Mouse (Mus musculus) regulatory T cell (primary cell): ENCODE results near the gene Gm49396.

Source experiments
- in situ Hi-C: fragments of 300-600 bp; cut with MboI, MseI; formaldehyde crosslinking; loops from one replicate; pipeline ENCODE4 v1.15.1; 2025; ENCODE audit warnings: high pct_unique_total_duplicates

The Gm49396 gene

DNA sequence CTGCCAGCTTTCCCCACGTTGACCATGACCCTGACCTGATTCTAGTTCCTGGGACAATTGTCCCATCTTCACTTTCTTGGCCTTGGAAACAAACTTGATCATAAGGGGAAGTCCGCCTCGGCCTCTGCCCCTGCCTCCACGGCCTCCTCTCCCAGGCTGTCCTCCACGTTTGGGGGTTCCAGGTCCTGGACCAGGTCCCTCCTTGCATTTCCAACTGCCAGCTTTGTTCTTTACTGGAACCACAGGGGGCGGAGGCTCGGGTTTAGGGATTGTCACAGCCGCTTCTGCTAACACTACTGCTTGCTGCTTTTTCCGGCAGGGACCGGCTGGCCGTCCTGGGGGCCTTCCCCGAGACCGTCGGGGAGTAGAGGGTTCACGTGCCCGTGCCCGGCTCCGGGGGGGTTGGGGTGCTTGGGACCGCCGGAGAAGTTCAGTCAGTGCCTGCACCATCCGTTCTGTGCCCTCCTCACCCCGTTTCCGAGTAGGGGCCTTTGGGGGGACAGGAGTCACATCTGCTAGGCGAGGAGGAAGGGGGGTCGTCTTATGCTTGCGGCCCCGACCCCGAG is 23.4 kb downstream of the Gm49396 start:
- in situ Hi-C loops: no loop called here

DNA sequence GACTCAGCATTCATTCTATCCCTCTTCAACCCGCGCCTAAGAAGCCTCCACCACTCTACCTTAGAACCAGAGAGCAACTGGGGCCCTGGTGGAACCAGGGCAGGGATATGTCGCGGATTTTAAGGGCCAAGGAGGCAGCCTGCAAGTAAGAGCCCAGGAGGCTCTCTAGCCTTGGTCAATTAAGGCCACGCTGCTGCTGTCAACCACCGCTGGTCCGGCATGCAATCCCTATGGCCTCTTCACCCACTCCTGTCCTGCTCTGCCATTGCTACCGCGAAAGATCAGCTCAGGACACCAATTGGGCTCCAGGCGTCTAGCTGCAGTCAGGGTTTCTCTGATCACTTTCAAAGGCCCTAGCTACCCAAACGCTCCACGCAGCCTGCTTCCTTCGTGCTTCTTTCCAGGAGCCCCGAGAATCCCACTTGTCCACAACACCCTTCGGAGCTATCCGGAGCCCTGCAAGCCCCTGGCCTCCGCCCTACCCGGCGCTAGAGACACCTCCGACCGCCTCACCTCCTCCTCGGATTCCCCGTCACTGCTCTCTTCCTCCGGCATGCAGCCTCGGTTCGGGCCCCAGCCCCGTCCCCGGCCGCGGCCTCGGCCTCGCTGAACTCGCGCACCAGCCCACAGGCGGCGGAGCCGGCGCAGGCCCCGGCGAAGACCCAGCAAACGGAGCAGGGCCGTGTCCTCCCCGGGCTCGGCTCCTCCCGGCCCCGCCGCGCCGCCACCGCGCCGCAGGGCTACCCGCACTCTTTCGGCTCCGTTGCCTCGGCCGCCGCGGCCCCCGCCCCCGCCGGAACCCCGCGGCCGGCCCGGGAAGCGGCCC is 24.9 kb downstream of the Gm49396 start:
- in situ Hi-C loops: no loop called here

DNA sequence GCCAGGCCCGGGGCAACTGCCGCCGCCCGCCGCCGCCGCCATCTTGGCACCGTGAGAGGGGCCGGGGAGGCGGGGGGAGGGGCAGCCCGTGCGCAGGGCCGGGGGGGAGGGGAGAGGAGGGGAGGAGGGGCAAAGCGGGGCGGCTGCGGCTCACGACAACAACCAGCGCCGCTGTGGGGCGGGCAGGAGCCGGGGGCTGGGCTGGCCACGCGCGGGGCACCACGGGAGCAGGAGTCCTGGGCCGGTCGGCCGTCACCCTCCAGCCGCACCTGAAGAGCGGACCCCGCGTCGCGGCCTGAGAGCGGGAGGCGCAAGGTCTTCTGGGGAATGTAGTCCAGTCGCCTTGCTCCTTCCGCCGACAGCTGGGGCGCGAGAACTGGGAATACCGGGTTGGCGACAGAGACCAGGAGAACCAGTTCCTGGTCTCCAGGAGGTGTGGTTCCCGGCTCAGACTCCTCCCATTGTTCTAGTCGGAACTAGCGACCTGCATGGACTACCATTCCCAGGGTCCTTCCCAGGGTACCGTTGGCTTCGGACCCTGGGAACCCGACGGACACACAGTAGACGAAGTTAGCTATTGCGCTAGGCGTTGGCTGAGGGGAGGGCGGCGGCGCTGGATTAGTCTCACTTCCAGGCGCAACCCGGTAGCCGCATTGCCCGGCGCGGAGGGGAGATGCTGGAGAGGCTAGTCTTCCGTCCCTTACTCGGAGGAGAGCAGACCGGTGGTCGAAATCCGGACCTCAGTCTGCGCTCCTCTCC is 25.7 kb downstream of the Gm49396 start, which contains the start of gene Kmt2b:
Kmt2b (minus strand) TSS at position 51 of the 759 bp plus-strand sequence.
- in situ Hi-C loops: no loop called here

DNA sequence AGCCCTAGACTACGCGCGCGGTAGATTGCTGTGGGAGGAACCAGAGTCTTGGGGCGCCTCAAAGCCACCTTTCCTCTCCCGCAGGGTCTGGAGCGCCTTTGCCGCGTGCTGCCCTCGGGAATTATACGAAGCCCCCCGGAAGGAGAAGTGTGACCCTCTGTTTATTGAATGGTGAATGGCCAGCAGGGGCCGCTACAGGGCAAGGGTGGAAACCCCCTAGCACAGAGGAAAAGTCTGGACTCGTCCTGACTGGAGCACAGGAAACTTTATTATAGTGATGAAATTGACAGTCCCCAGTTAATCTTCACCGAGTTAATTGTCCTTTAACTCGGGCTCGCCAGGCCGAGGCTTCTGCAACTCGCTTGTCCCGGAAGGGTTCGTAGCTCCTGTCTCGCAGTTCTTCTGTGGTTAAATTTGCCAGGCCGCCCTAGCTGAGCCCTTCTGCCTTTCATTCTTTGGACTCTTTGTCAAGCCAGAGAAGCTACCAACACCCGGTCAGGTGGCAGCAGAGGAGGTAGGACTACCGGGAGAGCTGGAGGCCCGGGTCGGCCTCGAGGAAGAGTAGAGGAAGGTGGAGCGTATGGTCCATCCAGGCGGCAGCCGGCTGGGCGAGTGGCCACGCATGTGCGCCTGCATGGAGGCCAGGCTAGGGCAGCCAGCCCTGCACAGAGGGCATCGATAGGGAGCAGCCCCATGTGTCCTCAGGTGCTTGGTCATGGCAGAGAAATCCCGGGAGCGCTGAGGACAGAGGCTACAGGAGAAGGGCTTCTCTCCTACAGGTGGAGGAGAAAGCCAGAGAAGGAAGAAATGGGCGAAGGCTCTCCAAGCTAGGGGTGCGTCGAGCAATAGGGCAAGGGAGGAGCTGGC is 26.5 kb downstream of the Gm49396 start:
- in situ Hi-C loops: no loop called here

DNA sequence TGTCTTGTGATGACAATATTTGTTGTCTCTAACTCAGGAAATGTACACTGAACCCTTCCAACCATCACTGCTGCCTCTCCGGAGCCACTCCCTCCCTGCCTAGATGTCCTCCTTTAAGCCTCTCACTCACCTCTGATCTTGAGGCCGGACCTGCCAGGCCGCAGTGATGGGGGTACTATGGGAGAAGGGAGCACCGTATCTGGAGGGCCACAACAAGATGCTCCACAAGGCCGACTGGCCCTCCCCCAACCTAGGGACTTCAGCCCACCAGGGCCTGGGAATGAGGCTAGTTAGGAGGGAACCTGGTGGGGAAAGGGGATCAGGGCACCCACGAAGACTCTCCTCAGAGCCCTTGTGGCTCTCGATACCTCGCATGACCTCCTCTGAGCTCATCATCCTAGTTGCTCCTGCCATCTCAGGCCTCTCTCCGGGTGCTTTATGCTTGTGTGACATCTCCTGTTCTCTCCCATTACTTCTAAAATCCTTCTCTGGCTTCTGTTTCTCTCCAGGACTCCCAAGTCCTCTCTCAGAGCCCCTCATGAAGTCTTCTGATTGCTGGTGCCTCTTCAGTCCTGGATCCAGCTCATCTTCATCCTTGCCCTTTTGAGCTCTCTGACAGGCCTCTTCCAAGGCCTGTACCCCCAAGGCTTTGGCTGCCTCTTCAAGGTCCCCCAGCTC is 27.9 kb downstream of the Gm49396 start:
- in situ Hi-C loops: no loop called here

DNA sequence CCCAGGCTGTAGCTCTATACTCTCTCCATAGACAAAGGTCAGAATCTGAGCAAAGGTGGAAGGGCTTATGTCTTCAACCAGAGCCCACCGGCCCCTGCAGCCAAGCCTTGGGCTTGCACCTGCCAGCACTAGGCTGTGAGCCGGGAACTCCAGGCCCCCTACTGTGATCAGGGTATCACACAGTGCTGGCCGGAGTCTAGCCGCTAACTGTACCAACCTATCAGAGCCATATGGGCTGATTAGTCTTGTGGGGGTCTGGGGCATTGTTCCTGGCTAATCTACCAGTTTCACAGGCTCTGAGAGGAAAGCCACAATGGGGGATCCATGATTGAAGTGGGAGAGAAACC is 28.4 kb downstream of the Gm49396 start:
- in situ Hi-C loops: no loop called here

DNA sequence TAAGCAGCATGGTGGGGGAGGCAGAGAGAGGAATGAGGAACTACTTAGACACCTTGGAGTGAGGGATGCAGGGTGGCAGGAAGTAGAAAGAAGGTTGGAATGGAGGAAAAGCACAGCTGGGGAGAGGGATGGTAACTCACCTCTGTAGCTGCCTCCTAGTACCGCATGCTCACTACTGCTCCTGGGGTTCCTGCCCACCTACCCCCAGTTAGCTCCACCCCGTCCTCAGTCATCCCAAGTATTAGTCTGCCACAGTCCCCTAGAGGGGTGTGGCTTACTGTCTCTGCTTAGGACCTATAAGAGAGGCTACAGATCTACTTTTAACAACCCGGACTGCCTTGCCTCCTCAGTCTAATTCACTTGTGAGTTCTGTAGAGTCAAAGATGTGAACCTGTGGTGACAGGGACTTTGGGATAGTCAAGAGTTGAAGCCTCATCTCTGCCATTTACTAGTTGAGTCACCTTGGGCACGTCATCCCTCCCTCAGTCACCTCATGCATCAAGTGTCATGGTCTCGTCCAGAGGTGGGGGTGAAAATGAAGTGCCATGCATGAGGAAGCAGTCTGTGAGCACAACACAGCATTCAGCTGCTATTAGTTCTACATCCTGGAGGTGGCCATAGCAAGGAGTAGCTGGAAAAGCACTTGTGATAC is 29.8 kb downstream of the Gm49396 start:
- in situ Hi-C loops: no loop called here

DNA sequence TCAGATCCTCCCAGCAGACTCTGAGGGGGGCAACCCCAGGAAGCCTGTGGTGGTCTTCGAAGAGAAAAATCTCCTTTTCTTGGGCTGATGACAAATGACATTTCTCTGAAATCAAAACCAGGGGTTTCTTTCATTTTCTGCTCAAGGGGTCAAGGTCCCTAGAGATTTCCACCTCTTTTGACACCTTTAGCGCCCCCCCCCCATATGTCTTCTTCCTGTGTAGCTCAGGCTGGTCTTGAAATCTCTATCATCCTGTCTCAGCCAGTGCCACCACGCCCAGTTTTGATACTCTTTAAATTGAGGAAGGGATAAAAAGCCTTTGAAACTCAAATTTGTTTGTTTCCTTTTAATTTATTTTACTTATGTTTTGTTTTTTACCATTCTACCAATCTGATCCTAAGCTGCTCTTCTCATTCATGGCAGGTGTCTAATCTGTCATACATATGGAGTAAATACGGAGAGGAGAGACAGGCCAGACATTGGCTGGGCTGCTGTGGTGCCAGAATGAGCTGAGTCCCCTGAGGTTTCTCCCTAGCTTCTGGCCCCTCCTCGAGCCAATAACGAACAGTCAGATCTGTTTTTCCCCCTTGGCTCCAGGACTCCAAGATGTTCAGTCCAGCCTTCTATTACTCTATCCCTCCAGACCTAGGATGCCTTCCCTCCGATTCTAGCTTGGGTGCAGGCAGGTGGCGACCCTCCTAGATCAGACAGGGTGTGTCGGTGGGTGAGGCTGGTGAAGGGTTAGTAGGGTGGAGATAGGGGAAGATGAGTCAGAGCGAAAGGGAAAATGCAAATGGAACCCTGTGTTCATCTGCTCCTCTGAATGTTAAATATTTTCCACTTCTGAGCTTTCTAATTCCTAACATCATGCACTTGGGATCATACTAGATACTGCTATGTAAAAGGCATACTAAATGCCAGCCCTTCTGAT is 30.7 kb downstream of the Gm49396 start:
- in situ Hi-C loops: no loop called here

DNA sequence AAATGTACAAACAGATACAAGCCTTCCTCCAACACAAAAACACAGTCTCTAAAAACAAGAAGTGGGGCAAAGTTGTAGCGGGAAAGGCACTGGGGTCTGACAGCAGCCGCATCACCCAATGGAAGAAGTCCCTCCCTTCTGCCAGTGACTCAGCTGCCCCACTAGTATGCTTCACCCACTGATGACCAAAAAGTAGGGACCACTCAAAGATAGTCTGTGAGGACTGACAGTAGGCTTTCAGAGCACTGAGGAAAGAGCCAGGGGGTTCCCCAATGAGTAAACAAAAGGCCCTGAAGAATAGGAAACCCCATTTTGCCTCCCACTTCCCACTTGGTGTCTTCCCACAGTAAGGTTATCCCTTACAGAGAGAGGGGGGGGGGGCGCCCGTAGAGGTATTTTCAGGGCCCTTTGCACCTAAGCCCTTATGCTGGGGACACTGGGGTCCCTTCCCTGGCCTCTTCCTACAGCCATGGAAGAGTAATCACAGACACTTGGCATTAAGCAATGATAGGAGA is 31.4 kb downstream of the Gm49396 start:
- in situ Hi-C loops: loop anchor here (5.0 kb wide), 1 partner anchor 1787 kb away; the partner anchor contains the start of gene Hnrnpl

DNA sequence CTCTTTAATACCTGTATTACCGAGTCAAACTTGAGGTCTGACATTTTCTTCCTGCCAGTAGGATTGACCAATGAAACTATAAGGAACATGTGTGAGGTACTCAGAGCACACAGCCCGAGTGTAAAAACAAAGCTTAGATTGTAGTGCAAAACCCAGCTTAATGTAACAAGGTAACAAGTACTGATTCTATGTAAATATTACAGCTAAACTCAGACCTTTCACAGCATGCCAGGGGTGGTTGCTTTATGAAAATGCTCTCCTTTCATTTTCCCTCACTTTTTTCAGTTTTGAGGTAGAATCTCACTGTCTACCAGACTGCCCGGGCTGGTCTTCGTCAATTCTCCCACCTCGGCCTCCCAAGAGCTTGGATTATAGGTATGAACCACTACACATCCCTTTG is 32.9 kb downstream of the Gm49396 start:
- in situ Hi-C loops: loop anchor here (5.0 kb wide), 1 partner anchor 1789 kb away; the partner anchor contains the start of gene Hnrnpl

DNA sequence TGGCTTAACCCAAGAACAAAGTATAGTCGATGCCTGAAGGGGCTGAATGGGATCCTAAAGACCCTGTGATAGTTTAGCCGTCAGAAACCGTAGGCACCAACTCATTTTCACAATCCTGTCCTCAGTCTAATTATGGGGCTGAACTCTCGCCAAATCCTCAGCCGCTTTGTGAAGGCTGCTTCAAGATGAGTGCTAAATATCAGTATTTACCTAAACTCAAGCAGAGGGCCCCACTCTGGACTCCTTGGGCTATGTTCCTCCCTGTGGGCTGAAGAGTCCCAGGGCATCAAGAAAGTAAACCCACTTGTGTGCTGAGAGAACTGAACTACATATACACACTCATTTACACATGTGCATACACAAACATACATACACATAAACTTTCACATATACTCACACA is 33.7 kb downstream of the Gm49396 start:
- in situ Hi-C loops: loop anchor here (5.0 kb wide), 1 partner anchor 1790 kb away; the partner anchor contains the start of gene Hnrnpl

DNA sequence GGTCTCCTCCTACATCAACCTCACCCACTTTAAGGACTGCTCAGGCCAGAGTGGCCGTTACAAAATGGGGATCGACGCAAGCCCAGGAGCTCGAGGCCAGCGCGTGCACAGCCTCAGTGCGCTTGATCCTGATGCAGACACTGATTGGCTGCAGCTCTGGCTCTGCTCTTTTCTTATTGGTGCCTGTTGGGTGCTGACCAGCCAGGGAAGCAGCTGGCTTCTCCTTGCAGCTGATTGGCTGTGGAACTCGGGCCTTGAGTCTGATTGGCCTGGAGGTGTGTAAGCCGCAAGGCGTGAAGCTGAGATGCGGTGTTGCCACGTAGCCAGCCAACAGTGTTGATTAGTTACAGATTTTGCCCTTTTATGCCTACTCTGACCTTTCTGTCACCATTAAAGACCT is 35.6 kb downstream of the Gm49396 start, which contains the start of gene Zbtb32:
Zbtb32 (minus strand) TSS at position 124 of the 400 bp plus-strand sequence.
- in situ Hi-C loops: loop anchor here (5.0 kb wide), 1 partner anchor 1791 kb away; the partner anchor contains the start of gene Hnrnpl

DNA sequence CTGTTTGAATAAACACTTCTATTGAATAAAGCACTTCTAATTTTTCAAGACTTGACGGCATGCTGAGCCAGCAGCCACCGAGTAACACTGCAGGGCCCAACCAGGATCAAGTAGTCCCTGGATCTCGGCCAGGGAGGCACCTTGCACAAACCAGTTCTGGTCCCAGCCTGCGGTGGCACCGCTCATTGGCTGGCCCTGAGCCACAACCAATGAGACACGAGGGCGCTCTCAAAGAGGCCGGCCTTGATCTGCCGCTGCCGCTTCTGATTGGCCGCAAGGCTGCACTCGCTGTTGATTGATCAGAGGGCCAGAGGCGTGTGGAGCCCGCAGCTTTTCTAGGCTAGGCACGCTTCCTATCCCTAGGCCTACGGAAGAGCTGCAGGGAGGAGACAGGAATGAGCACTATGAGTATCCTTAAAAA is 36.8 kb downstream of the Gm49396 start:
- in situ Hi-C loops: loop anchor here (5.0 kb wide), 1 partner anchor 1793 kb away; the partner anchor contains the start of gene Hnrnpl

DNA sequence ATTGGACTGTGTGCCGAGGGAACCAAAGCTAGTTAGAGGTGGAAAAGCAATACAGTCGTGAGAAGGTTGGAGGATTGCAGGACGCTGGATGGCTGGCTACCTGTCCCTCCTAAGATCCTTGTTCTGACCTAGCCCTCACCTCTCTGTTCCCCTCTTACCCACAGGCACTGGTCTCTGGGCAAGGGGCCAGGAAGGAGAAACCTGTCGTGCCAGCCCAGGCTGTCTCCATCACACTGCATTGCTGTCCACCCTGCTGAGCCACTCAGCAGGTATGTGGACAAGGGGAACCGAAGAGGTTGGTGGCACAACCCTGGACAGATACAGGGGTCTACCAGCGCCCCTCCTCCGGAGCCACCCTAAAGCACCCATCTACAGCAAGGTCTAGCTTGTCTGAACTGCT is 37.5 kb downstream of the Gm49396 start:
- in situ Hi-C loops: no loop called here

DNA sequence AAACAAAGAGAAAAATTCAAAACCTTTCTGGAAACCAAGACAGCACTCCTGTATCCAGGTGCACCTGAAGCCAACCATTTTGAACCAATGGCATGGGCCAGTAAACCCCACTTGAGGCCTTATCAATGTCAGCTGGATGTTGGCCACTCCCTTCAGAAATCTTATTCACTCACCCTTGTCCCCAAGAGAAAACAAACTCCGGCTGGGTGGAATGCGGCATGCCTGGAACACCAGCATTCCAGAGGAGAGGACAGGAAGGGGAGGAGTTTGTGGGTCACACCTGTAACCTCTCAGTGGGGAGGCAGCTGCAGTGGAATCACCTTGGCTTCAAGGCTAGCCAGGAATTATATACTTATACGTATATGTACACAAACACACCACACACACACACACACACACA is 39.4 kb downstream of the Gm49396 start:
- in situ Hi-C loops: no loop called here

DNA sequence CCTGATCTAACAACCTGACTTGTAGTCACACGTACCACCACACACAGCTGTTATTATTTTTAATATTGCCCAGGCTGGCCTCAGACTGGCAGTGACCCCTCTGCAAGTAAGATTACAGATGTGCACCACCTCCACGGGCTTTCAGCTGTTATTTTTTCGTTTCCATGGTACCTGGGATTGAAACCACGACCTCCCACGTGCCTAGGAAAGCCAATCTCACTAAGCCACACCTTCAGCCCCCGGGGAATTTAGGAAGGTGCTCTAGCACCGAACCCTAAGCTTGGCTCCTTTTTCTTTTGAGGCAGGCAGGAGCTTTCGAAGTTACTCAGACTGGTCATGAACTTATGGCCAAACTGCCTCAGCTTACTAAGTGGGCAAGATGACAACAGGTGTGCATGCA is 41.3 kb downstream of the Gm49396 start:
- in situ Hi-C loops: no loop called here

DNA sequence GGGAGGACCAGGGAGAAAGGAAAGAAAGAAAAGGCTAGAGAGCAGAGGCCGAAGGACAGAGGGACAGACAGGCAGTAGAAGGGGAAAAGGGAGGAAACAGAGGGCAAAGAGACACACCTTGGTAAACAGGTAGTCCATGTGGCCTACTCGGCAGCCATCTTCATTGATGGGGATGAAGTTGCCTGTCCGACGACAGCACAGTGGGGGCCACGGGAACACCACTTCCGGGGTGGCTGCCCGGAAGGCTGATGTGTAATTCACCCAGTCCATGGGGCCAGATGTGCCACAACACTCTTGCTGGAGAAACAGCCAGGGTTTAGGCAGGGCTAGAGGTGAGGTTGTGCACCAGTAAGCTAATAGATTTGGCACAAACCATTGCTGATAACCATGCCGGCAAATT is 41.8 kb downstream of the Gm49396 start:
- in situ Hi-C loops: no loop called here

DNA sequence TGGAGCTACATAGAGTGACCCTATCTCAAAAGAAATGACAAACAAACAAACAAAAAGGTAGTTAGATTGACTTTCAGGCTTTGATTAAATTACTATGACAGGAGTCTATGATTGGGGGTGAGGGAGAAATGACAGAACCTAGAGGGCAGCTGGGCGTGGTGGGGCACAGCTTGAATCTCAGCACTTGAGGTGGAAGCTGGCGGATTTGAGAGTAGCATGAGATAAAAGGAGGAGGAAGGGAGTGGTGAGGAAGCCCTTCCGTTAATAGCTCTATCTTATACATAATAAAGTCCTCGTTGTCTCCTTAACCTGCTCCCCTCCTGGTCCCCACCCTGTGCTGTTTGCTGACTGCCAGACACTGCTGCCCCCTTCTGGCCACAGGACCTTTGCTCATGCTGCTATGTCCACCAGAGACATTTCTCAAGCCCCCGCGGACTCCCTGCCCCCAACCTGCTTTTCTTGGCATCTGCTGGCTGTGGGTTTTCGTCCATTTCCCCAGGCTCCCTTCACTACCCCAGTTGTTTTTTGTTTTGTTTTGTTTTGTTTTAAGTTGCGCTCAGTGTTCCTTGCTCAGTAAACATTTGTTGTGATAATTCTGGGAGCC is 44.7 kb downstream of the Gm49396 start:
- in situ Hi-C loops: no loop called here
